Mouse (Mus musculus) 3134 (cell line): ENCODE measurements at regions not wholly inside any gene's neighbourhood (a gene's known extent, or its start where the extent isn't known, plus 50 kb on each side); places are given as distances from the start of the nearest gene placed in this dataset.

Experiments
- DNase-seq: peaks from one replicate; pipeline ENCODE4 v3.0.0-alpha.2; 2011; ENCODE audit warnings: low spot score; ENCODE audit not compliant: insufficient read length; ENCODE audit errors: extremely low read depth

DNA sequence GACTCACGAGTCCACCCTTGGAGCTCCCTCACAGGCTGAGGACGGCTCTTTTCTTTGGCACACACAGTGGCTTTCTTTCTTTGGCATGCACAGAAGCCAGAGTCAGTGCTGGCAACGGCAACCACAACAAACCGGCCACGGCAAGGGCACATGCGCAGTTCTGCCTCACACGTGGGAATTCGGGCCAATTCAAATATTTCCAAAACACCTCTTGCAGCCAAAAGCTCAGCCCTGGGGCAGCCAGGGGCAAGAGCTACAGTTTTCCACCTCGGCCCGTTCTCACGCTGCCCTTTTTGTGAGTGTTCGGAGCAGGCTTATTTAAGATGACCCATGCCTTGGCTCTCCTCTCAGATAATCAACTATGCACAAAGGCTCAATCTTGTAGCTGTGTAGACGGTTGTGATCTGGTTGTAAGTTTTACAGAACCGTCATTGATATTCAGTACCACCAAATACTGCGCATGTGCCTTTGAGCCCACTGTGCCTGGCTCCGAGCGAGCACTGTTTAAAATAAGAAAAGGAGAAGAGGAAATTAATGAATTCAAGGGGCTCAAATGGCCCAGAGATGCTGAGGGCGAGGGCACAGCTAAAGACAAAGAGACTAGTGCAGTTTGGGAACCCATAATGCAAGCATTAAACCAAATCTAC is 111.1 kb downstream of the Dyrk2 start:
- DNase-seq = peak; percentile 73

DNA sequence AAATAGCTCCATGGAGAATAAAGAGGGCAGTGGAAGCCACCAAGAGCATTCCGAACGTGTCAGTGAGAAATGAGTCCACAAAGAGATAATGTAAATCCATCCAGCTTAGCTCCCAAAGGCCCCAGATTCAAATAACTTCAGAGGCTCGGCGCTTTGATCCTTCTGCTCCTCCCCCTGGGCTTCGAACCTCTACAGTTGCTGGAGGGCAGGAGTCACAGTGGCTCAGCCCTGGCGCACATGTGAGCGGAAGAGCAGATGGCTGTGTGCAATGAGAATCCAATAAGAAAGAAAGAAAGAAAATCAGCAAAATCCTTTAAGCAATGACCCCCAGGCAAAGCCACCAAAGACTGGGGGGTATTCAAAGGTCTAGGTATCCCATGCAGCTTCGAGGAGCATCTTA is 109.6 kb downstream of the Dyrk2 start:
- no peak for DNase-seq

DNA sequence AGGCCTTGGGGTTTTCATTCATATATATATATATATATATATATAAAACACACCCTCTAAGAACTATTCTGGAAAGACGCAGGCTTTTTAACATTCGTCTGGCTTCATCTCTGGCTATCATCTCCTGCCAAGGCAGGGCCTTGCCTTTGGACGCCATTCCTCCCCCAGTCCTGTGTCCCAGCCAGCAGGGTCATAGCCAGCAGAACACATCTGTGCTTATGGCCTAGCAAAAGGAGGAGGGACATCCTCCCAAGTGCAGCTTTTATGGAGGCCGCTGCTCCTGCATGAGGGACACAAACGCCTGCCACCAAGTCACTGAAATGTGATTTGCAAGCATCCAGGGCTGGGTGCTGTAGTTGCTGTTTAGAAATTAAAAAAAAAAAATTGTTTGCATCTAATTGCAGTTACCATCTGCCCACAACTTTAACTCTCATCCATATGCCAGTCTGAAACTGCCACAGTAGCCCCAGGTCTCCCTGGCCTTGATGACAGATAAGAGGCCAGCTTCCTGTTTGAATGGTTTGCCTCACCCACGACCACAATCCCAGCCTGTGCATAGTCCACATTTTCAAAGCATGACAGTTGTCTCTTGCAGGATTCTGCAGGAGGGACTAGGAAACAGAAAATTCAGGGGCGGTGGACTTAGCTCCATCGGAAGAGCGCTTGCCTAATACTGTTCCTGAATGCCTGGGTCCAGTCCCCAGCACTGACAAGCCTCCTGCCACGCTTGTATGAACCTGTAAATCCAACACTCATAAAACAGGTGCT is 108.7 kb downstream of the Dyrk2 start:
- DNase-seq = peak; percentile 59

DNA sequence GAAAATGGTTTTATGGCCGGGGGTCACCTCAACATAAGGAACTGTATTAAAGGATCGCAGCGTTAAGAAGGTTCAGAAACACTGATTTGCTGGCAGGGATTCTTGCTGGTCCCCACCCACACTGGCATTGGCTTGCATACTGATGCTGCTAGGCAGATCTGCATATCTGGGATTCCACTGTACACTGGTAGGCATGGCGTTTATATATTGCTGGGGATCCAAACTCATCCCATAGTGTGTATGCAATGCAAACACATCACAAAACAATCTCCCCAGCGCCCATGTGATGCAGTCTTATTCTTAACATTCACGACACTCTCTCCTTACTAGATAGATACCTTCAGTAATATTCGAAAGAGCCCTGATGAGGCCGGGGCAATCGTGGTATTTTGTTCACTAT is 105.0 kb downstream of the Dyrk2 start:
- no peak for DNase-seq

DNA sequence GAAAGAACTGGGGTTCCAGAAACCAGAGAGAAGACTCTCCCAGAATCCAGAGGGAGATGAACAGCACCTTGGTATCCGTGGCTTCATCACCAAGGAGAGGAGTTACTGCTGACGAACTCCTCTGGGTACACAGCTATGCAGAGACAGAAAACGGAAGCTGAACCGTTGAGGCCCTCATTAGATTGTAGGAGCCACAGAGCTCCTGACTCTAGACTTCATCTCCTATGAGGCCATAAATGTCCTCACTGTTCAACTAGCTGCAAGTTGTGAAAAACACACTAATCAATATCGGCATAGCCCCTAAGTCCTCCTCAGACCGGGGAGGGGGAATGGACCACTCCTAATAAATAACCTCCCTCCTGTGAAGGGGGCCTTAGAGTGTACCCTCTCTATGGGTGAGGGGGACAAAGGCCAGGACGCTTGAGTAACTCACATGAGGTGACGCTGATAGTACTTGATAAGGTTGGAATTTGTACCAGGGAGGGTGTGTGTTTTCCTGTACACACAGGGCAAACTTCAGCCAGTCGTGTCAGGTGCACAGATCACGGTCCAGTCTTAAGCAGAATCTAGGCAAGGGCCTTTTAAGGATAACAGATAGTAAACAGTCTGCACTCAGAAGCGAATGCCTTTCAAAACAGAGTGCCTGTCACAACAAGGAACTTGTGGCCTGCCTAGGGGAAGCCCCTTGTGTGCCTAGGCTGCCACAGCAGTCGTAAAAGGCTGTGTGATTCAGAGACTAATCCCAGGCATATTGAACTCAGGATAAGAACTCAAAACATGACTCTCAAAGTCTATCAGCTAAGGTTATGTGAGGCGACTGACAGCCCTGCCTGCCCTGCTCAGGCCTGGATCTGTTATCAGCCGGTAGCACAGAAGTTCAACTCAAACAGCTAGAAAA is 104.2 kb downstream of the Dyrk2 start:
- DNase-seq = no peak

DNA sequence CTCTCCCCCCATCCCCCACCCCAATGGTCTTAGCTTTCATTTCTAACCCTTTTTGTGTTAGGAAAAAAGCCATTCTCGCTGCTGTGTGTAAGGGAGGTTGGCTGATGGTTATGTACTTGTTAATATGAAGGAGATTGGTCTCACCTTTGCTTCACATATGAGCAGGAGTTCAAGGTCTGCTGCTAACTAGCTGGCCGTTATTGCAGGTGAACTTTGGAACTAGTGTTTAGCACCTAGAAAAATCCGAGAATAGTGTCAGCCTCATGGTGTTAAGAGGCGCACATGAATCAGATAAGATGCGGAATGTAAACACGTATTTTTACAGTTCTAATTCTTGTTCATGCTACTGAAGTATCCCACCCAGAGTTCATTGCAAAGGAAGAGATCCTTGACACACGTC is 103.2 kb downstream of the Dyrk2 start:
- no peak for DNase-seq

DNA sequence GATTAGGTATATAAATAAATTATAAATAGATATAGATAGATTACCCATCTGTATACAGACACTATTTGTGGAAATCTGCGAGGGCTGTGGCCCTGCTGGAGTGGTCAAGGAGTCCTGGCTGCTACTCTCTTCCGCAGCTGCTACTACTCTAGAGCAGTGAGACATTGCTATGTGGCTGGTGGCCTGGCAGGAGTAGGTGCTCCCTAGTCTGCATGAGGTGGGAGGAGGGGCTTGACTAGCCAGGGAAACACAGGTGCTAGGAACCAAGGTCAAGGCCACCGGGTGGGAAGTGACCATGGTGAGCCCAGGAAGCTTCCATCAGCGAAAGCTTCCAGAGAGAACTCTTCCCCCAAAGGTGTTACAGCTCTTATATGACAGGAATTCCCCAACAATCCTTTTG is 100.3 kb downstream of the Dyrk2 start:
- DNase-seq = no peak

DNA sequence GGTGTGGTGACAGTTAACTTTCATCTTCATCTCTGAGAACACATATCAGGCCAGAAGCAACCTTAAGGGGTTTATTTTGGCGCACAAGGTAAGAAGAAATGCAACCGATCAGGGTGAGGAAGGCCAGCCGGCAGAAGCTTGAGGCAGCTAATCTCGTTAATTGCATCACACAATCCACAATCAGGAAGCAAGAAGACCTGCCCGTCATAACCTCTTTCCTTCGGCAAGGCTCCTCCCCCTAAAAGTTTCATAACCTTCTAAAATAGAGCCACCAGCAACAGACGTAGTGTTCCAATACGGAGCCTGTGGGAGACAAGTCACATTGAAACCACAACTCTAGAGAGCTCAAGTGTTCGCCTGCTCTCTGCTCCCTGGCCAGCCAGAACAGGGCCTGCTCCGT is 91.4 kb downstream of the Dyrk2 start:
- no peak for DNase-seq

DNA sequence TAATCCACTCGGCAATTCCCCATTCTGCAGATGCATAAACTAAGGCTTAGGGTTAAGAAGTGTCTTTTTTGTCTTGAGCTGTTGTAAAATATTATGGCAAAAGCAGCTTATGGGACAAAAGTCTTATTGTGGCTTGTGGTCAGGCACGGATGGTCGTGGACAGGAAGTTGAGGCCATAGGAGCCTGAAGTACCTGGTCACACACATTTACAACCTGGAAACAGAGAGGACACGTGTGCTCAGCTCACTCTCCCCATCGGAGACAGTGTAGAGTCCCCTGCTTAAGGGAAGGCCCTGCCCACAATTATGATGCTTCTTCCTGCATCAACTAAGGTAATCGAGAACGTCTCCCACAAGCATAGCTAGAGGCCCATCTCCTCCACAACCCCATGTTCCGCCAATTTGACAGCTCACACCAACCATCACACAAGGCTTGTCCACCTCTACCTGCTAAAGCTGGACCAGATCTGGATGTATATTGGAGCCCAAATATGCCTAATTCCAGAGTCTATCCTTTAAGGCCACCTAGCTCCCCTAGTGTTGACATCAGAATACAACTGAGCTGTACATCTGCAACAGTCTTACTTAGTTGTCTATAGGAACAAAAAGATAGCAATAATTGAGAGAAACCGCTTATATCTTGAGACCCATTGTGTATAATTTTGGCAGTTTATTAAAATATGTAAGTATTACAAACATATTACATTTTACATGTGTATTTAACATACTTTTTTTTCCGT is 89.0 kb downstream of the Dyrk2 start:
- no peak for DNase-seq

DNA sequence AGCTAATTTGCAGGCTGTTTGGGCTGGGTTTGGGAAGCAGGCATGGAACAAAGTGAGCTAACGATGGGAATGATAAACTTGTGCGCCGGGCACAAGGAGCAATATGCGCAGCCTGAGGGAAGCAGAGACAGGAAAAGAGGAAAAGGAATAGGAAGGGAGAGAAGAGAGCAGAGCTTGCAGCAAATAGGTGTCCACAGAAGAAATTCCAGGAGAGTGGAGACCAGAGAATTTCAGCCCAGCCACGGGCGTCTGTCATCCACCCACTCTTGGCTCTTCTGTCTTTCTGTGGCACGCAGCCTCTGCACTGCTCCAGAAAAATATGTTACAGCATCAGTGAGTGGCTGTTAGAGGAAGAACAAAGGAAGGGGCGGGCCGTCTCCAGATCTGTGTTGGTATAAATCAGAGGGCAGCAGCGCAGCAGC is 88.2 kb downstream of the Dyrk2 start:
- DNase-seq = no peak

DNA sequence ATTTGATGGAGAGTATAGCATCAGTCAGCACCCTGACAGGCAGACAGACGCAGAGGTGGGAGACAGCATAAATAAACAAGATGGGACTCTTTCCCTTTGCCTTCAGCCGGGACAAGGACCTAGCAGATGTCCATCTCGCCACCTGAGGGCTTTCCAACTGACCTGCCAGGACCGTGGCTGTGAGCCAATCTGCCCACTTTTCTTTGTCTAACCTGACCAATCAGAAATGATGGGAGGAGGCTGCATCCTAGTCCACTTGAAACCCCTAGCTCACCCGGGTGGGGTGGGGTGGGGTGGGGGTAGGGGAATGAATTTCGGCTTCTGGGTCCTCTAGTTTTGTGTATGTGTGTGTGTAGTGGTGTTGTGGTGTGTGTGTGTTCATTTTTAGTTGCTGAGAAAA is 87.4 kb downstream of the Dyrk2 start:
- DNase-seq = no peak

DNA sequence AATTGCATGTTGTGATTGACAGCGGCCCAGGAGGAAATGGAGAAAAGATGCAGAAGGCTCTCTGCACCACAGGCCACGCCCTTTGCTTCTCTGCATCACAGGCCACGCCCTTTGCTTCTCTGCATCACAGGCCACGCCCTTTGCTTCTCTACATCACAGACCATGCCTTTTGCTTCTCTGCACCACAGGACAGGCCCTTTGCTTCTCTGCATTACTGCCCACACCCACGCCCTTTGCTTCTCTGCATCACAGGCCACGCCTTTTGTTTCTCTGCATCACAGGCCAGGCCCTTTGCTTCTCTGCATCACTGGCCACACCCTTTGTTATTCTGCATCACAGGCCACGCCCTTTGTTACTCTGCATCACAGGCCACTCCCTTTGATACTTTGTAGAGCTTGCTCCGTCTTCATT is 82.7 kb downstream of the Dyrk2 start:
- no peak for DNase-seq

DNA sequence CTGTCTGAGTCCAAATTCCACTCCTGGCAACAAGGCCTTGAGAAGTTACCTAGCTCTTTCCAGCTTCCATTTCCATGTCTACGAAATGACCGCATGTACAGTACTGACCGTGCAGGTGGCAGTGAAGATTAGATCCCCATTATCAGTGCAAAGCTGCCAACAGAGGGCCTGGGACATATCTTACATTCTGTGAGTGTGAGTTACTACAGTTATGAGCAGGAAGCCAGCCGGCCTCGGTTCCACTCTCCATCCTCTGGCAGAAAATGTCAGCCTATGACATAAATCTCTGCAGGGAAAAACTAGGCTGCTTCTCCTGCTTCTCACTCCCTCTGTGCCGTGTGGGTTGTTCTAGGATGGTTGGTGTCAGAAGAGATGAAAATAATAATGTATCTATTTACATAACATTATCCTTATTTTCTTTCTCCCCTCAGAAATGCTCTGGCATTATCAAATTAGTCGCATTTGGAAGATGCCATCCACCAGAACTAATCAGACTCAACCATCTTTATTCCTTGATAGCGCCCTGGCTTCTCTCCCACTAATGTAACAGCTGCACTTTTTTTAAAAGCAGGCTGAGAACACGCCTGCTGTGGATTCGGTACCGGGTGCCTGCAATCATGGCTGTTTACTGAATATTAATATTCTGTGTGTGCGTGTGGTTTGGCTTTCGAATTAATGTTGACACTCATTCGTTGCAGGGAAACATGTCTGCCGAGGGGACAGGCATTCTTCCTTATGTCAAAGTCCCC is 77.5 kb downstream of the Dyrk2 start:
- DNase-seq = no peak

DNA sequence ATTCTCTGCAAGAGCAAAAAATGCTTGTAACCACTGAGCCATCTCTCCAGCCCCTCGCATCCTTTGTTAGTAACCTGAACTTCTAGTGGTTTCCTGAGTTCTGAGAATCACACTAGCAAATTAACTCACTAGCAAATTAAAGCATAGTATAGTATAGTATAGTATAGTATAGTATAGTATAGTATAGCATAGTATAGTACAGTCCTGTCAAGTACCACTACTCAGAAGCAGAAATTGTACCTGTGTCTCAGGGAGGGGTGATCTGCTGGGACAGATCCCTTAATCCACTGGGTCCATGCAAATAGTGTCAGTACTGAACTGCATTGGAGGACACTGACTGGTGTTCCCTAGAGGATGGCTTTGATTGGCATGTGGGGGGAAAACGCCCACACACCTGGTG is 76.2 kb downstream of the Dyrk2 start:
- no peak for DNase-seq

DNA sequence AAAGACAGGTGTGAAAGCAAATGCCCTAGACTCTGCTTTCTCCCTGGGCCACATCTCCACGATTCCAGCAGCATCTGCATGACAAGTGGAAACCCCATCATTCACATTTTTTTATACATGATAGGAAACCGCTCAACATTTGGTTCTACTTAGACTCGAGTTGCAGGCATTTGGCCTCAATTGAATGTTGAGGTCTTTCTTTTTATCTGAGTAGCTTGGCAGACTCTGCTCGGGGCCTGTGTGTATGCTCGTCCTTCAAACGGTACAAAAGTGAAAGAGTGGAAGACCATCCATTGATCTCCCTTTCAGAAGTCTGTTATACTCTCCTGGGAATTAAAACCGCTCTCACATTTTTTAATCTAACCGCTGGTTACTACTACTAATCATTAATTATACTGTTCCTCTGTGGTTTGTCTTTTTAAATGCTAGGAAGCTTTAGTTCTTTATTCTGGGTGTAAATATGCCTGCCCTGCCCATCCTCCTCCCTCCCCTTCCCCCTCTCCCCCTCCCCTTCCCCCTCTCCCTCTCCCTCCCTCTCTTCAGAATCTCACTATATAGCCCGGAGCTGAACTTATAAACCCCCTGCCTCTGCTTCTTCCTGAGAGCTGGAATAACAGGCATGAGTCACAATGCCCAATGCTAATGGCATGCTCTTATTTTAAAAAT is 75.5 kb downstream of the Dyrk2 start:
- DNase-seq = no peak

DNA sequence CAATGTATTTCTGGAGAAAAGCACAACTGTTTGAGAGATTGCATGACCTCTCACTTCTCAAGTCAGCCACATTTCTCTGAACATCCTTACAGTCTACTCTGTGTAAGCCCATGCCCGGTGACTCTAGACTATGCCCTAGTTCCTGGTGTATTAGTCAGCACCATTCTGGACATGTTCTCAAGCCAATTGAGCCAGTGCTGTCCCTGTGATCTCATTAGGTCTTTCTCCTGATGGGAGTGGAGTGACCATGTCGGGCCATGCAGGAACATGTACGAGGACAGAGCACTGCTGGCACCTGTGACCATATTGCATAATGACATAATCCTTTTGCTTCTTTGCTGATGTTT is 75.0 kb downstream of the Dyrk2 start:
- no peak for DNase-seq

DNA sequence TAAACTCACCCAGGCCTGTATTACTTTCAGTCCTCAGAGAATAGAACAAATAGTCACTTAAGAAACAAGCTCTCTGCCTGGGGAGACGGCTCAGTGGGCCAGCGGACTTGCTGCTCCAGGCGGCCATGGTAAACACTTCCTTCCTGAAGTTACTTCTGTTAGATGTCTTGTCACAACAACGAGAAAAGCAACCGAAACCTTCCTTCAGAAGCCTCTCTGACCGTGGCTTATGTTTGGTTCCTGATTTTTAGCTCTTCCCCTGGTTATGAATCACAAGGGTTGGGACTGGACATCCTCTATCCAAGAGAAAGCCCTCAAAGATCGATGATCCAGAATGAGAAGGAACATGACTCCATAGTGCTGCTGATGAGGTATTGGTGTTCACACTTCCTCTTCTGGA is 73.5 kb downstream of the Dyrk2 start:
- no peak for DNase-seq

DNA sequence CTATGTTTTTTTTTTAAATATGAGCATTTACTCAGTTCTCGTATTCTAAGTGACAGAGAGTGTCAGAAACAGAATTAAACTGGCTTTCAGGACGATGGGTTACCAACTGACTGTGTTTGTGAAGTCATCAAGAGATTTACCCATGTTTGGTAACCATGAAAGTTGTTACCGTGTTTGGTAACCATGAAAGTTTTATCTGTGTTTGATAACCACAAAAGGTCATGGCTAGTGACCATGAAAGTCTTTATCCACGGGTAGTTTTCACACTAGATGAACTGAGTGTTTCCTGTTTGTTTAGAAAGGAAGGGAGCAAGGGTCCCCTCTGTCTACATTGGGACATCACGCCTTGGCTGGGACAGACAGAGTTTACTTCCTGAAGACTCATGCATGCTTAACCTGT is 72.8 kb downstream of the Dyrk2 start:
- DNase-seq = no peak

DNA sequence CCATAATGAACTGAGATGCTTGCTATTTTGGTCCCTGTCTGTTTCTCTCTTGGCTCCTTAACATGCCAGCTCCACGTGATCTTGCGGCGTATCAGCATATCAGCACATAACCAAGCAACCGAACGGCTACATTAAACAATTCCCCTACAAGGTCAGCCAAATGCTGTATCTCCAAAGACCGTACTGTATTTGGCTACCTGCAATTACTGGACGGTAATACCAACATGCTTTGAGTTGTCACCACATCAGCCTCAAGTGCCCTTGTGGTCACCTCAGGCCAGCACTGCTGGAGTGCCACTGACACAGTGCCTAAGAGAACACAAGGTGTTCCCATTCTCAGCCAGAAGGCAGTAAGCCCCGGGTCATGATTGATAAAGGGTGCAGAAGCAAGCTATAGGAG is 70.2 kb downstream of the Dyrk2 start:
- DNase-seq = no peak
